Mouse (Mus musculus) stomach, embryonic 14.5 days (tissue): ENCODE measurements at regions not wholly inside any gene's neighbourhood (a gene's known extent, or its start where the extent isn't known, plus 50 kb on each side); places are given as distances from the start of the nearest gene placed in this dataset.

Source experiments
- ATAC-seq: fragments of 200-750 bp; cut with Nextera tagmentation; 2 replicates; pipeline ENCODE4 v1.8.0; 2017; ENCODE audit warnings: low read depth, moderate TSS enrichment; ENCODE audit not compliant: insufficient number of reproducible peaks, insufficient read depth, low FRiP score
- H3K27ac ChIP-seq: fragments of 300-500 bp; sonication (generic); 2 replicates; pipeline ENCODE4 v1.5.1; 2014; ENCODE audit warnings: mild to moderate bottlenecking, low read length, moderate library complexity, mixed read lengths
- H3K27me3 ChIP-seq: fragments of 300-500 bp; sonication (generic); 2 replicates; pipeline ENCODE4 v1.6.1; 2014; ENCODE audit warnings: low read length, control low read depth, mixed read lengths; ENCODE audit not compliant: control insufficient read depth, insufficient read depth
- H3K36me3 ChIP-seq: fragments of 300-500 bp; sonication (generic); 2 replicates; pipeline ENCODE4 v1.6.1; 2014; ENCODE audit warnings: mild to moderate bottlenecking, control low read depth, low read length, moderate library complexity, mixed read lengths; ENCODE audit not compliant: control insufficient read depth, insufficient read depth
- H3K4me1 ChIP-seq: fragments of 300-500 bp; sonication (generic); 2 replicates; pipeline ENCODE4 v1.6.1; 2014; ENCODE audit warnings: low read length, control low read depth, mixed read lengths; ENCODE audit not compliant: control insufficient read depth, insufficient read depth
- H3K4me2 ChIP-seq: fragments of 300-500 bp; sonication (generic); replicated peaks from 2 replicates; pipeline ENCODE4 v1.6.1; 2014; ENCODE audit warnings: low read depth, low read length, control low read depth
- H3K4me3 ChIP-seq: fragments of 300-500 bp; sonication (generic); 2 replicates; pipeline ENCODE4 v1.5.1; 2014; ENCODE audit warnings: low read depth, low read length, control low read depth
- H3K9ac ChIP-seq: fragments of 300-500 bp; sonication (generic); replicated peaks from 2 replicates; pipeline ENCODE4 v1.6.1; 2014; ENCODE audit warnings: low read depth, mild to moderate bottlenecking, control low read depth, low read length, moderate library complexity, mixed read lengths
- H3K9me3 ChIP-seq: fragments of 300-500 bp; sonication (generic); 2 replicates; pipeline ENCODE4 v1.6.1; 2016; ENCODE audit warnings: low read depth, low read length, control low read depth; ENCODE audit not compliant: control insufficient read depth
- WGBS: fragments of 180-500 bp; shearing (Covaris S2); extraction: QIAGEN DNeasy Blood & Tissue Kit; methylation state at CpG from one replicate; pipeline ENCODE4 v1.1.7; 2014; 5-methylcytosine and 5-hydroxymethylcytosine counted together

DNA sequence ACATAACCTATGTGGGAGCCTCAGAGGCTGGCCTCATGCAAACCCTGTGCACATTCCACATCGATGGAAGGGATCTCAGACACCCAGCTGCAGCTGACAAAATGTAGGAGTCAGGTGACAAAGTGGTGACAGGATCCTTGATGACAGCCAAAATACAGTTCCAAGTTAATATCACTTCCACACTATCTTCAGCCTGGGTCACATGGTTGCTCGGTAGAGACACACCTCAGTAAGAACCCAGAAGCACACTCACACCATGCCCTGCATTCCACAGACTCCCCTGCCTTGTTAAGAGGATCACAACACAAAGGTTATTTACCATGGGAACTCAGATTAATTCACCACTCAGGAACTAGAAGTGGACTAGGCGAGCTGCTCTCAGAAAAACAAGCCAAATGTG lies 505.4 kb upstream of the Hsf2 start:
- Histone ChIP-seq H3K27ac (no peak overlapping the region), H3K27me3 (no peaks in the 10 kb centered on the region), H3K4me3 (no peak overlapping the region), H3K9me3 (no peaks in the 10 kb centered on the region), H3K9ac (no peak overlapping the region), H3K36me3 (no peaks in the 10 kb centered on the region), H3K4me2 (no peak overlapping the region), H3K4me1 (no peaks in the 10 kb centered on the region)
- 56% methylated on average over 3 of the region's 3 CpGs for WGBS
- ATAC-seq = no peak

DNA sequence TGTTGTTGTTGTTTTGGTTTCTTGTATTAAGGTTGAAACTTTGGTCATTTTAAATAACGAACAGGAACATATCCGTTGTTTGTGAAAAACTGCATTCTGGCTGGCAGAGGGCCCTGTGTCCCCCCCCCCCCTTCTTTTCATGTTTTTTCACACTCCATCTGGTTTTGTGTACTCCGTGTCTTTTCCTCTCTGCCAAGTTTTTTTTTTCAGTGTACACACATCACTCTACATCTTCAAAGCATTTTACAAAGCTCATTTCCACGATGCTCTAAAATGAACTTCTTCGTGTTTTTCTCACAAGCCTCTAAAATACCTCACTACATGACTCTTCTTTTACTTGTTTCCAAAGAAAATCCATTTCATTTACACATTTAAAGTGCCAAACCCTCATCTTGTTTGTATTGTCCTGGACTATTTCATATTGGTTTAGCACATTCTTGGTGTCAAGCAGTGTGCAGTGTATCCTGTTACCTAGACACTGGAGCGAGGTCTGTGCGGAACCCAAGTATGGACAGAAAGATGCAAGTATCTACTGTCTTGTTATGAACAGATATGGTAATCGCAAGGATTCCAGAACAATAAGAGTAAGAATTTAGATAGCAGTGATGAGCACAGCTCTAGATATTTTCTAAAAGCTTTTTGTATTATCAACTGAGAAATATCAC lies 503.5 kb upstream of the Hsf2 start:
- no peak overlapping the region for H3K9ac ChIP-seq
- H3K27ac ChIP-seq = no peak overlapping the region
- H3K4me3 ChIP-seq = no peak overlapping the region
- no peaks in the 10 kb centered on the region for H3K9me3 ChIP-seq
- 82% methylated on average over 8 of the region's 8 CpGs for WGBS
- no peaks in the 10 kb centered on the region for H3K27me3 ChIP-seq
- H3K4me2 ChIP-seq = no peak overlapping the region
- H3K4me1 ChIP-seq = no peaks in the 10 kb centered on the region
- H3K36me3 ChIP-seq = no peaks in the 10 kb centered on the region
- no peak for ATAC-seq

DNA sequence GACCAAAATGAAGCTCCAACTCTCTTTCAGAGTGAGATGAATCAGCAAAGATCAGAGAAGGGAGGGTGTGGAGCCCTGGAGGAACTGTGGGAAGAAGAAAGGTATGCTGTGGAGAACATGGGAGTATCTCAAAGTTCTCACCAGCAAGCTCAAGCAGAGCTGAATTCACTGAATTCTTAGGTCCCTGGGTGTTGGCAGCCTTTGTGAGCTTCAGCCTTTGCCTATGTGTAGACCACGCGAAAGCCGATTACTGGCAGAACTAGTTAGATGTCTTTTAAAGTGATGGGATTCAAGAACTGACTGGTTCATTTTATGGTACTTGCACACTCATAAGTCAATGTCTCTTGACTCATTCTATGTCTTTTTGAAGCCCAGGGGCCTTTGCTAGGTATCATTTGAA lies 491.2 kb upstream of the Hsf2 start:
- ATAC-seq = no peak
- Histone ChIP-seq H3K9ac (no peak overlapping the region), H3K36me3 (no peaks in the 10 kb centered on the region), H3K4me3 (no peak overlapping the region), H3K4me1 (no peaks in the 10 kb centered on the region), H3K27ac (no peak overlapping the region), H3K27me3 (no peaks in the 10 kb centered on the region), H3K9me3 (no peaks in the 10 kb centered on the region), H3K4me2 (no peak overlapping the region)
- WGBS = 76% methylated on average over 3 of the region's 3 CpGs

DNA sequence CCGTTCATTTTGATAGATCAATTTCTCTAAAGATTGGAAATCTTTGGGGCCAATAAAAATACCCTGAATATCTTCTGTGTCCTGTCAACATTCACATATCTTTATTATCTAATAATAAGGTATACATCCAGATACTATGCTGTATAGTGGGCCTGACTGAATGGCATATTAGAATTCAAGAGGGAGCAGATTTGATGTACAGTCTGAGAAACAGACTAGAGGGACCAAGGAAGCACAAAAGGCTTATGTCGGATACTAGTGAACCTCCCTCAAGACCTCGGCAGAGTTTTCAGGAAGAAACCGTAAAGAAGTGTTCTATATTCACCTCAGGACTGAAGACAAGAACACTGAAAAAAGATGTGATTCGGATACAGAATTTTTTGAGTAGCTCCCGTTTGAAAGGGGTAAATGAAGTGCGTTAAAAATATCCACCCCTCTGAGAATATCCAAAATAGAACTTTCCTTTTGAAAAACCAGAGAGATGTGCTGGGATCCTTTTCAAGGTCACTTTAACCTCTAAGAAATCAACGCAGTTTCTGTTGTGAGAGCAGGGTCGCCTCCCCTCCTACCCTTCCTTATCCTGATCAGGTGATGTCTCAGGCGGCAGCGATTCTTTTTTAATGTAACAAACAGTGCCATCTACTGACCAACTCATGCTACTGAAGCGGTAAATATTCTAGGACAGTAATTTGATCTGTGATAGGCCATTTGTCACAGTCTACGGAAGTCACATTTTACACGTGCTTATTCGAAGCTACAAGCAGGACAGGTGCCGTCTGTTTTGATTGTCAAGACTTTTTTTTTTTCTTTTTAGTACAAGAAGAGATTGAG lies 485.1 kb upstream of the Hsf2 start:
- Histone ChIP-seq H3K9me3 (no peaks in the 10 kb centered on the region), H3K36me3 (no peaks in the 10 kb centered on the region), H3K4me3 (no peak overlapping the region), H3K27ac (no peak overlapping the region), H3K4me1 (no peaks in the 10 kb centered on the region), H3K4me2 (peak overlapping the region; percentile 30), H3K27me3 (no peaks in the 10 kb centered on the region), H3K9ac (no peak overlapping the region)
- peak; percentile 56; the same call in 1 of the 2 replicates for ATAC-seq
- WGBS = 24% methylated on average over 16 of the region's 16 CpGs

DNA sequence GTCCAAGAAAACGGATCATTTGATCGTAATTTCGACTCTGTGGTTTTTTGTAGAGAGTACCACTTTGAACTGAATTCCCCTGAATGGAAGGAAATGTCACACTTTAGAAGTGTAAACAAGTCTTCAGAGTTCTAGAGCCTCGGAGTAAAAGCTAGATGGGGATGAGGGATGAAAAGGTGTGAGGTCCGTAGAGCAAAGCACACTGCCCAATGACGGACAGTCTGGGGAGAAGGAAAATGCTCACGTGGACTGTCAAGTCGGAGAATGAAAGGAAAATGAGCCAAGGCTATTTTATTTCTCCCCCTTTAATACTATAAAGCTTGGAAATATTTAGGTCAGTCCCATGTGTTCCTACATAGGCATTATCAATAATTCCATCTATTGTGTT lies 484.5 kb upstream of the Hsf2 start:
- Histone ChIP-seq H3K27me3 (no peaks in the 10 kb centered on the region), H3K9ac (no peak overlapping the region), H3K27ac (no peak overlapping the region), H3K4me1 (no peaks in the 10 kb centered on the region), H3K4me2 (peak overlapping the region; percentile 30), H3K9me3 (no peaks in the 10 kb centered on the region), H3K36me3 (no peaks in the 10 kb centered on the region), H3K4me3 (no peak overlapping the region)
- 54% methylated on average over 8 of the region's 8 CpGs for WGBS
- no peak for ATAC-seq

GRCm38 (mm10) chr10:57037641-57038040 lies 448.5 kb upstream of the Hsf2 start:
- Histone ChIP-seq H3K4me2 (no peak overlapping the region), H3K4me3 (no peak overlapping the region), H3K4me1 (no peaks in the 10 kb centered on the region), H3K27ac (no peak overlapping the region), H3K9me3 (no peaks in the 10 kb centered on the region), H3K9ac (no peak overlapping the region), H3K36me3 (no peaks in the 10 kb centered on the region), H3K27me3 (no peaks in the 10 kb centered on the region)
- no peak for ATAC-seq
- 69% methylated on average over 2 of the region's 2 CpGs for WGBS

- H3K4me3 ChIP-seq = no peak overlapping the region
- WGBS = 42% methylated on average over 5 of the region's 5 CpGs
- no peak overlapping the region for H3K27ac ChIP-seq
- no peak overlapping the region for H3K9ac ChIP-seq
- no peaks in the 10 kb centered on the region for H3K36me3 ChIP-seq
- no peak for ATAC-seq
- H3K9me3 ChIP-seq = no peaks in the 10 kb centered on the region
- H3K27me3 ChIP-seq = no peaks in the 10 kb centered on the region
- no peaks in the 10 kb centered on the region for H3K4me1 ChIP-seq
- H3K4me2 ChIP-seq = no peak overlapping the region; the same call in 1 of the 2 replicates
Measured at GRCm38 (mm10) chr10:57040201-57040600, 446.0 kb upstream of the Hsf2 start.

GRCm38 (mm10) chr10:57046021-57046420 lies 440.2 kb upstream of the Hsf2 start:
- 77% methylated on average over 2 of the region's 2 CpGs for WGBS
- Histone ChIP-seq H3K4me2 (no peak overlapping the region), H3K36me3 (no peaks in the 10 kb centered on the region), H3K4me3 (no peak overlapping the region), H3K9ac (no peak overlapping the region), H3K9me3 (no peaks in the 10 kb centered on the region), H3K4me1 (no peaks in the 10 kb centered on the region), H3K27me3 (no peaks in the 10 kb centered on the region), H3K27ac (no peak overlapping the region)
- no peak for ATAC-seq
